Mouse (Mus musculus): ENCODE measurements at regions not wholly inside any gene's neighbourhood (a gene's known extent, or its start where the extent isn't known, plus 50 kb on each side); places are given as distances from the start of the nearest gene placed in this dataset.

DNA sequence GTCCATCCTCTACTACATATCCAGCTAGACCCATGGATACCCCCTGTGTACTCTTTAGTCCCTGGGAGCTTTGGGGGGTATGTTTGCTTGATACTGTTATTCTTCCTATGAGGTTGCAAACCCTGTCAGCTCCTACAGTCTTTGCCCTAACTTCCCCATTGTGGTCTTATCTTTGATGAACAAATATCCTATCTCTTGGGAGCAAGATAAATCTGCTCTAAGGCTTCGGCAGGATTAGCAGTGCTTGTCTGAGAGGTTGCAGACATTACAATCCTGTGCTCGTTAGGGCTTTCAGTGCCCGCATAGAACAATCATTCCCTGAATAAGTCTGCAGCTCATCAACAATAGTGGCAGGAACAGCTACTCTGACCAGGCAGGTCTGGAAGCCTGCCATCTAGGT lies 1002.7 kb upstream of the Zeb2 start:
- no peak for TF ChIP-seq CTCF (IDR thresholded peaks at IDR 0.05; ENCODE audit: low read depth)
- TF ChIP-seq EP300 (IDR thresholded peaks at IDR 0.05; ENCODE audit: low read depth), result no peak
